Mouse (Mus musculus) MEL (cell line): ENCODE data around the gene Cnfn. TPM values are rescaled to one million over a fixed set of nuclear protein-coding genes. Genes with fewer than 3 reads are reported as not detected.

Experiments
- DNase-seq: peaks from one replicate; pipeline ENCODE4 v3.0.0; 2011; ENCODE audit warnings: low read depth, low spot score
- H3K27ac ChIP-seq: 2 replicates; pipeline ENCODE4 v1.5.1; 2012; ENCODE audit warnings: low read depth, mild to moderate bottlenecking, control low read depth, low read length, moderate library complexity; ENCODE audit not compliant: control insufficient read depth
- H3K27me3 ChIP-seq, 2 experiments: fragments of 150-350 bp in 1 of 2; sonication (generic) in 1 of 2; 2 replicates each; pipeline ENCODE4 v1.6.1; 2012; ENCODE audit warnings: low read length in 2 of 2, mild to moderate bottlenecking in 2 of 2, improper control_type of control experiment in 1 of 2, moderate library complexity in 1 of 2; ENCODE audit not compliant: insufficient read depth in 2 of 2, control insufficient read depth in 1 of 2
- H3K36me3 ChIP-seq, 2 experiments: 2 replicates each; pipeline ENCODE4 v1.6.1; 2012 to 2014; ENCODE audit warnings: low read length in 2 of 2, improper control_type of control experiment in 1 of 2, inconsistent platforms in 1 of 2, mild to moderate bottlenecking in 1 of 2; ENCODE audit not compliant: insufficient read depth in 2 of 2, control insufficient read depth in 1 of 2
- H3K4me1 ChIP-seq, 2 experiments: fragments of 150-350 bp in 1 of 2; sonication (generic) in 1 of 2; 2 replicates each; pipeline ENCODE4 v1.6.1; 2012; ENCODE audit warnings: low read length in 2 of 2, improper control_type of control experiment in 1 of 2, mild to moderate bottlenecking in 1 of 2; ENCODE audit not compliant: insufficient read depth in 2 of 2, control insufficient read depth in 1 of 2
- H3K4me3 ChIP-seq, 2 experiments: fragments of 150-350 bp in 1 of 2; sonication (generic) in 1 of 2; 2 replicates each; pipeline ENCODE4 v1.5.1; 2012; ENCODE audit warnings: low read depth in 2 of 2, low read length in 2 of 2, mild to moderate bottlenecking in 2 of 2, moderate library complexity in 2 of 2, control low read depth in 1 of 2, improper control_type of control experiment in 1 of 2; ENCODE audit not compliant: control insufficient read depth in 1 of 2, insufficient read depth in 1 of 2
- H3K79me2 ChIP-seq: 2 replicates; pipeline ENCODE4 v1.6.1; 2012; ENCODE audit warnings: mild to moderate bottlenecking, low read length, moderate library complexity; ENCODE audit not compliant: control insufficient read depth, poor library complexity, insufficient read depth
- H3K9ac ChIP-seq: 2 replicates; pipeline ENCODE4 v1.6.1; 2012; ENCODE audit warnings: low read depth, mild to moderate bottlenecking, control low read depth, low read length, moderate library complexity; ENCODE audit not compliant: control insufficient read depth, poor library complexity, severe bottlenecking
- H3K9me3 ChIP-seq: fragments of 150-350 bp; sonication (generic); replicated peaks from 2 replicates; pipeline ENCODE4 v1.6.1; 2012; ENCODE audit warnings: mild to moderate bottlenecking, low read length, improper control_type of control experiment, moderate library complexity; ENCODE audit not compliant: insufficient read depth
- BHLHE40 ChIP-seq: IDR thresholded peaks from 2 replicates; pipeline ENCODE4 v1.6.1; 2012; ENCODE audit warnings: low read depth, mild to moderate bottlenecking, inconsistent platforms, low read length, improper control_type of control experiment, borderline replicate concordance
- CHD2 ChIP-seq: IDR thresholded peaks from 2 replicates; pipeline ENCODE4 v1.6.1; 2011; ENCODE audit warnings: low read length, improper control_type of control experiment
- CTCF ChIP-seq, 3 experiments: IDR thresholded peaks in 2 of 3; conservative IDR thresholded peaks in 1 of 3; 2 replicates each; pipeline ENCODE4 v1.5.1; 2011 to 2012; ENCODE audit warnings: low read length in 3 of 3, low read depth in 2 of 3, mild to moderate bottlenecking in 2 of 3, improper control_type of control experiment in 1 of 3, inconsistent platforms in 1 of 3, mixed read lengths in 1 of 3, moderate library complexity in 1 of 3; ENCODE audit not compliant: control insufficient read depth in 1 of 3, insufficient read depth in 1 of 3, poor library complexity in 1 of 3, severe bottlenecking in 1 of 3
- ELF1 ChIP-seq: IDR thresholded peaks from 2 replicates; pipeline ENCODE4 v1.6.1; 2014; ENCODE audit warnings: low read depth, mild to moderate bottlenecking, inconsistent platforms, low read length, improper control_type of control experiment, moderate library complexity
- EP300 ChIP-seq, 2 experiments: IDR thresholded peaks; 2 replicates each; pipeline ENCODE4 v1.6.1; 2011; ENCODE audit warnings: improper control_type of control experiment in 2 of 2, low read length in 2 of 2, low read depth in 1 of 2, mild to moderate bottlenecking in 1 of 2
- ETS1 ChIP-seq: IDR thresholded peaks from 2 replicates; pipeline ENCODE4 v1.6.1; 2012; ENCODE audit warnings: low read depth, mild to moderate bottlenecking, inconsistent platforms, low read length, improper control_type of control experiment, moderate library complexity
- GABPA ChIP-seq: IDR thresholded peaks from 2 replicates; pipeline ENCODE4 v1.6.1; 2012; ENCODE audit warnings: low read depth, mild to moderate bottlenecking, inconsistent platforms, low read length, improper control_type of control experiment, moderate library complexity
- KAT2A ChIP-seq: conservative IDR thresholded peaks from 2 replicates; pipeline ENCODE4 v1.6.1; 2012; ENCODE audit warnings: low read depth, low read length, improper control_type of control experiment, inconsistent platforms
- MAFK ChIP-seq: IDR thresholded peaks from 2 replicates; pipeline ENCODE4 v1.6.1; 2011; ENCODE audit warnings: low read depth, mild to moderate bottlenecking, low read length, improper control_type of control experiment, borderline replicate concordance
- MAX ChIP-seq: IDR thresholded peaks from 2 replicates; pipeline ENCODE4 v1.6.1; 2011; ENCODE audit warnings: low read length, improper control_type of control experiment
- MAZ ChIP-seq: IDR thresholded peaks from 2 replicates; pipeline ENCODE4 v1.6.1; 2012; ENCODE audit warnings: low read depth, mild to moderate bottlenecking, inconsistent platforms, low read length, improper control_type of control experiment
- MEF2A ChIP-seq: IDR thresholded peaks from 2 replicates; pipeline ENCODE4 v1.6.1; 2014; ENCODE audit warnings: low read depth, mild to moderate bottlenecking, inconsistent platforms, low read length, improper control_type of control experiment; ENCODE audit not compliant: poor library complexity, insufficient replicate concordance, severe bottlenecking; ENCODE audit errors: extremely low read depth
- MXI1 ChIP-seq: IDR thresholded peaks from 2 replicates; pipeline ENCODE4 v1.6.1; 2011; ENCODE audit warnings: mild to moderate bottlenecking, low read depth, low read length, improper control_type of control experiment
- MYC ChIP-seq: IDR thresholded peaks from 2 replicates; pipeline ENCODE4 v1.6.1; 2011; ENCODE audit warnings: low read depth, mild to moderate bottlenecking, low read length, improper control_type of control experiment, moderate library complexity
- NELFE ChIP-seq: IDR thresholded peaks from 2 replicates; pipeline ENCODE4 v1.6.1; 2011; ENCODE audit warnings: low read depth, low read length, improper control_type of control experiment
- NRF1 ChIP-seq: IDR thresholded peaks from 2 replicates; pipeline ENCODE4 v1.6.1; 2014; ENCODE audit warnings: low read depth, mild to moderate bottlenecking, inconsistent platforms, low read length, improper control_type of control experiment, moderate library complexity; ENCODE audit not compliant: poor library complexity, insufficient read depth, severe bottlenecking
- POLR2A ChIP-seq, 2 experiments: IDR thresholded peaks; 2 replicates each; pipeline ENCODE4 v1.6.1; 2011 to 2012; ENCODE audit warnings: low read length in 2 of 2, mild to moderate bottlenecking in 2 of 2, control low read depth in 1 of 2, improper control_type of control experiment in 1 of 2, low read depth in 1 of 2, moderate library complexity in 1 of 2; ENCODE audit not compliant: control insufficient read depth in 1 of 2, insufficient read depth in 1 of 2, poor library complexity in 1 of 2
- POLR2AphosphoS2 ChIP-seq: IDR thresholded peaks from 2 replicates; pipeline ENCODE4 v1.6.1; 2011; ENCODE audit warnings: low read length, improper control_type of control experiment
- POLR2AphosphoS5 ChIP-seq: IDR thresholded peaks from 2 replicates; pipeline ENCODE4 v1.6.1; 2012; ENCODE audit warnings: low read depth, borderline replicate concordance, mild to moderate bottlenecking, inconsistent platforms, low read length, moderate library complexity, mixed read lengths
- RAD21 ChIP-seq: IDR thresholded peaks from 2 replicates; pipeline ENCODE4 v1.6.1; 2011; ENCODE audit warnings: mild to moderate bottlenecking, low read depth, low read length, improper control_type of control experiment
- RCOR1 ChIP-seq: IDR thresholded peaks from 2 replicates; pipeline ENCODE4 v1.6.1; 2012; ENCODE audit warnings: low read depth, mild to moderate bottlenecking, inconsistent platforms, low read length, improper control_type of control experiment
- SIN3A ChIP-seq: IDR thresholded peaks from 2 replicates; pipeline ENCODE4 v1.6.1; 2012; ENCODE audit warnings: low read length, improper control_type of control experiment, inconsistent platforms
- TBP ChIP-seq: IDR thresholded peaks from 2 replicates; pipeline ENCODE4 v1.8.0; 2011; ENCODE audit warnings: low read depth, low read length, improper control_type of control experiment
- TCF12 ChIP-seq: IDR thresholded peaks from 2 replicates; pipeline ENCODE4 v1.6.1; 2014; ENCODE audit warnings: low read depth, mild to moderate bottlenecking, inconsistent platforms, low read length, improper control_type of control experiment, moderate library complexity
- UBTF ChIP-seq: IDR thresholded peaks from 2 replicates; pipeline ENCODE4 v1.6.1; 2012; ENCODE audit warnings: low read depth, mild to moderate bottlenecking, inconsistent platforms, low read length, improper control_type of control experiment, moderate library complexity, borderline replicate concordance; ENCODE audit not compliant: insufficient read depth
- USF1 ChIP-seq: IDR thresholded peaks from 2 replicates; pipeline ENCODE4 v1.6.1; 2014; ENCODE audit warnings: low read depth, mild to moderate bottlenecking, inconsistent platforms, low read length, improper control_type of control experiment, moderate library complexity
- USF2 ChIP-seq, 2 experiments: IDR thresholded peaks; 2 replicates each; pipeline ENCODE4 v1.6.1; 2011 to 2012; ENCODE audit warnings: improper control_type of control experiment in 2 of 2, low read length in 2 of 2, borderline replicate concordance in 1 of 2, inconsistent platforms in 1 of 2, low read depth in 1 of 2, mild to moderate bottlenecking in 1 of 2; ENCODE audit not compliant: insufficient read depth in 1 of 2
- ZC3H11A ChIP-seq: IDR thresholded peaks from 2 replicates; pipeline ENCODE4 v1.6.1; 2012; ENCODE audit warnings: low read depth, mild to moderate bottlenecking, inconsistent platforms, low read length, improper control_type of control experiment
- polyA plus RNA-seq, 2 experiments: library from polyadenylated mRNA; stranded (reverse) in 1 of 2; unstranded in 1 of 2; fragments of >175 nt in 1 of 2; fragments of >200 nt in 1 of 2; gene quantifications; 2 replicates each; pipeline versions ENCODE4 v1.2.1 to v1.2.4; 2012; ENCODE audit warnings: low replicate concordance in 2 of 2, low read depth in 1 of 2; ENCODE audit not compliant: insufficient read length in 2 of 2, insufficient read depth in 1 of 2, missing spikeins in 1 of 2
- total RNA-seq: library from RNA; depleted of rRNA; stranded (reverse); fragments of 300-350 nt; gene quantifications from 2 replicates; pipeline ENCODE4 v1.2.3, GENCODE M21; 2012

Cnfn gene
- total and polyA plus RNA-seq, 3 experiments, result not detected

DNA sequence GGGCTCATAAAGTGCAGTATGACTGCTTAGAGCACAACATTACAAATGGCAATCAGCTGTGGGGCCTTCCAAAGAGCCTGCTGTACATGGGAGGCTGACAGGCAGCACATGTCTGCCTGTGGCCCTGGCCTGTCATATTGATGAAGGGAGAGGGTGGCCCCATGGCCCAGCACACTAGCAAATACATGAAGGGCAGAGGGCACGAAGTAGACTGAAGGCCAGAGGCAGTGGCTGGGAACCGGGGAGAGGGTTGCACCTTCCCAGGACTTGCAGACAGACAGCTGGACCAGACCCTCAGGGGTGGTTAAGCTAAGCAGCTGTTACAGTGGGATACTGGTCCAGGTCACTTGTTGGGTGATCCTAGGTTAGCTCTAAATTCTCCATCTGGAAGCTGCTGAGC, 21.5 kb upstream of the Cnfn start:
- no peak for DNase-seq
- H3K27me3 ChIP-seq, result no peaks in the 10 kb centered on the region
- no peak for TF ChIP-seq POLR2A (IDR thresholded peaks at IDR 0.05; ENCODE audit: control insufficient read depth in 1 of 2, insufficient read depth in 1 of 2, low read depth in 1 of 2, low read length in 2 of 2, poor library complexity in 1 of 2)
- no peak for TF ChIP-seq USF2 (IDR thresholded peaks at IDR 0.05; ENCODE audit: borderline replicate concordance in 1 of 2, insufficient read depth in 1 of 2, low read depth in 1 of 2, low read length in 2 of 2)
- TF ChIP-seq USF1, result no peak
- no peak for TF ChIP-seq GABPA
- no peak for TF ChIP-seq MAX
- no peak for TF ChIP-seq NELFE
- no peak for TF ChIP-seq UBTF
- TF ChIP-seq POLR2AphosphoS5, result no peak
- no peak for TF ChIP-seq MEF2A
- no peak for TF ChIP-seq MYC
- TF ChIP-seq TCF12, result no peak
- no peak for TF ChIP-seq RAD21
- no peak for TF ChIP-seq CHD2
- no peak for TF ChIP-seq BHLHE40
- TF ChIP-seq ZC3H11A, result no peak
- no peak for TF ChIP-seq ELF1
- TF ChIP-seq NRF1, result no peak
- no peak for TF ChIP-seq ETS1
- no peak for TF ChIP-seq RCOR1
- H3K9ac ChIP-seq, result no peak overlapping the region
- H3K4me1 ChIP-seq, result peaks cover 20 to 29% of the 10 kb centered on the region in 2 experiments
- H3K79me2 ChIP-seq, result no peaks in the 10 kb centered on the region; the same call in 1 of the 2 replicates
- peaks cover 0 to 25% of the 10 kb centered on the region in 2 experiments; a peak in 2 of 4 replicates for H3K36me3 ChIP-seq
- no peak overlapping the region for H3K4me3 ChIP-seq
- no peak overlapping the region for H3K27ac ChIP-seq
- H3K9me3 ChIP-seq, result no peaks in the 10 kb centered on the region

DNA sequence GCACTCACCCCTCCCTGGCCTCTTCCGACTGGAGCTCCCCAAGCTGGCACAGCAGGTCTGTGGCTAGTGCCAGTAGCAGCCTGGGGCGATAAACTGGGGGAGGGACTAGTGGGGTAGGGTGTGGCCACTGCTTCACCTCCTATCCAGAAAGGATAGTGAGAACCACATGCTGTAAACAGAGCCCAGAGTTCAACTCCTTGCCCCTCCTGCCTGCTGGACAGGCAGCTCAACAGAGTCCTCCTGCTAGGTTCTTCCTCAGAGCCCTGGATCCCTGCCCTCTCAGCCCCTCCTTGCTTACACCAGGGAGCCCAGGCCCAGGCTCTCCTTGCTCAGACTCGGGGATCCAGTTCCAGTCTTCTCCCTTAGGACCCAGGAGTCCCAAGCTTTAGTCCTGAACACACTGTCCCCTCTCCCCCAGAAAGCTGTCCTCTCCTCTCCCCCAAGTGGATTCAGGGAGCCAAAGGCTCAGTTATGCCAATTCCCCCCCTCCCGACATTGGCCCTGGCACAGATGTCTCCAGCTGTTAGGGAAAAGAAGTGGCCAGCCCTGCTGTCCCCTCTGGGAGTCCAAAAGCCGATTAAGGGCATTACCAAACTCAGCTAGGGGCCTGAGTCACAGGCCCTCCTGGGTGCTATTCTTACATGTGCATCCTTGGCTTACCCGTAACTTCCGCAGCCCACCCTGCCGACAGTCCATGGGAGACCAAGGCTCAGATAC, 20.7 kb upstream of the Cnfn start:
- H3K9me3 ChIP-seq, result no peaks in the 10 kb centered on the region
- H3K79me2 ChIP-seq, result no peaks in the 10 kb centered on the region; the same call in 1 of the 2 replicates
- no peak for TF ChIP-seq CTCF (IDR thresholded peaks at IDR 0.05 in 2 of 3, conservative IDR thresholded peaks at IDR 0.05 in 1 of 3; ENCODE audit: control insufficient read depth in 1 of 3, insufficient read depth in 1 of 3, low read depth in 2 of 3, low read length in 3 of 3, poor library complexity in 1 of 3, severe bottlenecking in 1 of 3)
- TF ChIP-seq MAFK, result no peak
- no peak for TF ChIP-seq POLR2AphosphoS2
- 0 out of 2 replicates have a peak, but pooled peaks have one; percentile 19 for TF ChIP-seq TCF12
- TF ChIP-seq ETS1, result peak; percentile 50; the same call in 1 of the 2 replicates
- no peak for TF ChIP-seq MXI1
- peak; percentile 64; the same call in 1 of the 2 replicates for TF ChIP-seq MAZ
- no peak for TF ChIP-seq TBP
- TF ChIP-seq SIN3A, result peak; percentile 68
- no peak for TF ChIP-seq KAT2A
- peak; percentile 15; the same call in 1 of the 2 replicates for TF ChIP-seq MAX
- TF ChIP-seq EP300 (IDR thresholded peaks at IDR 0.05; ENCODE audit: low read depth in 1 of 2, low read length in 2 of 2), result peak in 1 of 2 experiments; percentile 32; a peak in 2 of 4 replicates
- no peak for TF ChIP-seq USF1
- no peak for TF ChIP-seq UBTF
- TF ChIP-seq RAD21, result no peak
- DNase-seq, result peak; percentile 74
- peaks cover 22 to 37% of the 10 kb centered on the region in 2 experiments for H3K4me1 ChIP-seq
- H3K27me3 ChIP-seq, result no peaks in the 10 kb centered on the region
- peak overlapping the region; percentile 34; the same call in 1 of the 2 replicates for H3K9ac ChIP-seq
- peaks cover 0 to 28% of the 10 kb centered on the region in 2 experiments; a peak in 2 of 4 replicates for H3K36me3 ChIP-seq
- no peak overlapping the region for H3K4me3 ChIP-seq
- no peak overlapping the region for H3K27ac ChIP-seq
